Mouse (Mus musculus) heart, embryonic 16.5 days (tissue): ENCODE results near the gene Sptssa. TPM values are rescaled to one million over a fixed set of nuclear protein-coding genes. Genes with fewer than 3 reads are reported as not detected.

Experiments
- ATAC-seq: fragments of 200-750 bp; cut with Nextera tagmentation; replicated peaks from 2 replicates; pipeline ENCODE4 v1.8.0; 2017; ENCODE audit warnings: moderate number of reproducible peaks; ENCODE audit not compliant: insufficient read depth, low FRiP score; ENCODE audit errors: extremely low read depth
- H3K27ac ChIP-seq: fragments of 300-500 bp; sonication (generic); 2 replicates; pipeline ENCODE4 v1.5.1; 2014; ENCODE audit warnings: mild to moderate bottlenecking, low read length, control low read depth, moderate library complexity
- H3K27me3 ChIP-seq: fragments of 300-500 bp; sonication (generic); 2 replicates; pipeline ENCODE4 v1.6.1; 2014; ENCODE audit warnings: low read length, mixed read lengths; ENCODE audit not compliant: control insufficient read depth, insufficient read depth
- H3K36me3 ChIP-seq: fragments of 300-500 bp; sonication (generic); 2 replicates; pipeline ENCODE4 v1.6.1; 2014; ENCODE audit not compliant: control insufficient read depth, insufficient read depth
- H3K4me1 ChIP-seq: fragments of 300-500 bp; sonication (generic); 2 replicates; pipeline ENCODE4 v1.6.1; 2014; ENCODE audit warnings: low read length, mixed read lengths; ENCODE audit not compliant: control insufficient read depth, insufficient read depth
- H3K4me2 ChIP-seq: fragments of 300-500 bp; sonication (generic); 2 replicates; pipeline ENCODE4 v1.6.1; 2014; ENCODE audit warnings: low read depth, mild to moderate bottlenecking, control low read depth, low read length
- H3K4me3 ChIP-seq: fragments of 300-500 bp; sonication (generic); 2 replicates; pipeline ENCODE4 v1.5.1; 2014; ENCODE audit warnings: mild to moderate bottlenecking, control low read depth, low read length
- H3K9ac ChIP-seq: fragments of 300-500 bp; sonication (generic); 2 replicates; pipeline ENCODE4 v1.6.1; 2014; ENCODE audit warnings: low read length, control low read depth
- H3K9me3 ChIP-seq: fragments of 300-500 bp; sonication (generic); replicated peaks from 2 replicates; pipeline ENCODE4 v1.6.1; 2016; ENCODE audit warnings: low read length; ENCODE audit not compliant: control insufficient read depth
- WGBS: fragments of 180-500 bp; shearing (Covaris S2); extraction: QIAGEN DNeasy Blood & Tissue Kit; methylation state at CpG from one replicate; pipeline ENCODE4 v1.1.7; 2014; 5-methylcytosine and 5-hydroxymethylcytosine counted together
- microRNA counts: library from miRNA; unstranded; fragments of <30 nt; microRNA quantifications from one replicate; lab custom pipeline; 2016
- microRNA-seq: library from miRNA; unstranded; fragments of <30 nt; microRNA quantifications from one replicate; pipeline ENCODE4, GENCODE M21; 2017
- polyA plus RNA-seq: library from polyadenylated mRNA; unstranded; fragments of >200 nt; fragmentation: Nextera tagmentation; extraction: Ambion mirVana; gene quantifications from 2 replicates; pipeline ENCODE4 v1.2.1, GENCODE M21; 2015

The Sptssa gene
- polyA plus RNA-seq, 1 experiment from 2014 or later: 168 TPM

GRCm38 (mm10) chr12:54605203-54605602 lies 51.2 kb downstream of the Sptssa start:
- Histone ChIP-seq H3K9ac (no peak overlapping the region), H3K4me3 (no peak overlapping the region), H3K27ac (no peak overlapping the region), H3K4me2 (no peak overlapping the region), H3K9me3 (no peaks in the 10 kb centered on the region), H3K36me3 (no peaks in the 10 kb centered on the region), H3K4me1 (no peaks in the 10 kb centered on the region), H3K27me3 (no peaks in the 10 kb centered on the region)
- no peak for ATAC-seq
- WGBS: 47% methylated on average over 3 of the region's 3 CpGs

DNA sequence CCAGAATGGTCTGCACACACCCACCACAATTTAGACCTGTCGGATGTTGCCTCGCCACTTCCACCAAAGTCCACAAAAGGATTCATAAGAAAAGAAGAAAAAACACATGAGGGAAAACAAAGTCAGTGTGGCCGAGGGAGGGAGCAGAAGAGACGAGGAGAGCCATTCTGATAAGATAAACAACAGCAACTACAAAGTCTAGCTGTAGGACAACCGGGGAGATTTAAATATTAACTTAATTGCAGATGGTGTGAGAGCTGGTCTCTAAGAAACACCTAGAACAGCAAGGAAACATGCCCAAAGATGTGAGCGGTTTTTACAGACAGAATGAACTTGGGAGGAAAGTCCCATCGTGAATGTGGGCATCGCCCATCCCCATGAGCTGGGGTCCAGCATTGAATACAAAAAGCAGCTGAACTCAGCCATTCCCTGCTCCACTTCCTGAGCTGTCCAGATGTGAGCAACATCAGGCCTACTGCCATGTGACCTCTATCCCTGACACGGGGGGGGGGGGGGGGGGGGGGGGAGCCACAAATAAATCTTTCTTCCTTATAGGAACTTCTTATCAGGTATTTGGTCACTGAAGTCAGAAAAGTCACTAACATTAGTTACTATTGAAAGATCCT lies 52.7 kb downstream of the Sptssa start:
- no peak overlapping the region for H3K27ac ChIP-seq
- 60% methylated on average over 9 of the region's 9 CpGs for WGBS
- H3K4me1 ChIP-seq: no peaks in the 10 kb centered on the region
- H3K9ac ChIP-seq: no peak overlapping the region
- no peaks in the 10 kb centered on the region for H3K9me3 ChIP-seq
- H3K4me2 ChIP-seq: no peak overlapping the region
- no peaks in the 10 kb centered on the region for H3K36me3 ChIP-seq
- no peaks in the 10 kb centered on the region for H3K27me3 ChIP-seq
- ATAC-seq: no peak
- no peak overlapping the region for H3K4me3 ChIP-seq

- ATAC-seq: no peak
- no peak overlapping the region for H3K27ac ChIP-seq
- no peaks in the 10 kb centered on the region for H3K27me3 ChIP-seq
- no peaks in the 10 kb centered on the region for H3K36me3 ChIP-seq
- H3K4me1 ChIP-seq: no peaks in the 10 kb centered on the region
- H3K9ac ChIP-seq: no peak overlapping the region
- 84% methylated on average over 4 of the region's 4 CpGs for WGBS
- no peak overlapping the region for H3K4me2 ChIP-seq
- no peaks in the 10 kb centered on the region for H3K9me3 ChIP-seq
- no peak overlapping the region for H3K4me3 ChIP-seq
These were observed 55.9 kb downstream of the Sptssa start for GRCm38 (mm10) chr12:54600482-54600881.

GRCm38 (mm10) chr12:54598358-54598757 lies 58.0 kb downstream of the Sptssa start:
- Histone ChIP-seq H3K4me1 (no peaks in the 10 kb centered on the region), H3K27me3 (no peaks in the 10 kb centered on the region), H3K27ac (no peak overlapping the region), H3K36me3 (no peaks in the 10 kb centered on the region), H3K9me3 (no peaks in the 10 kb centered on the region), H3K4me3 (no peak overlapping the region), H3K4me2 (no peak overlapping the region), H3K9ac (no peak overlapping the region)
- ATAC-seq: no peak
- WGBS: 90% methylated on average over 3 of the region's 3 CpGs

DNA sequence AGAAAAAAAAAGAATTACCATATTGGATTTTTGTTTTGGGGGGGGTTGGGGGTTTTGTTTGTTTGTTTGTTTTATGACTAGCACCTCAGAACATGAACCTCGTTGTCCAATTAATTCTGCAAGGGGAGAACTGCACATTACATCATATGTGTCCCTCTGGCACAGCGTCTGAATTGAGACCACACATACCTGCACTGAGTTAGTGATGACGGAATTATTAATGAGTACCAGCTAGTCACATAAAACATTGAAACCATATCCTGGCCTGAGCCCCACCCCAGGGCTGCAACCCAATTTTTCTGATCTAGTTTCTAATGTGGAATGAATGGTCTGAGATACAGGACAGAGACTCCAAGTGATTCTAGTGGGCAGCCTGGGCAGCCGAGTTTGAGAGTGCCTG lies 59.7 kb downstream of the Sptssa start:
- ATAC-seq: no peak
- no peak overlapping the region for H3K9ac ChIP-seq
- H3K27me3 ChIP-seq: no peaks in the 10 kb centered on the region
- no peaks in the 10 kb centered on the region for H3K4me1 ChIP-seq
- 77% methylated on average over 4 of the region's 4 CpGs for WGBS
- no peaks in the 10 kb centered on the region for H3K36me3 ChIP-seq
- no peak overlapping the region for H3K4me2 ChIP-seq
- no peak overlapping the region for H3K27ac ChIP-seq
- no peak overlapping the region for H3K4me3 ChIP-seq
- no peaks in the 10 kb centered on the region for H3K9me3 ChIP-seq

MicroRNAs encoded within 50 kb of the gene (microRNA counts, 519-probe panel; counts per million panel counts)
- 1,706 counts per million, percentile 11 among the panel's probes with 10 or more counts for microRNA mmu-miR-1892 (lab: Ali Mortazavi, UCI)

Small RNA genes lying within 50 kb of the gene (microRNA-seq; reads per million reads assigned to microRNA genes)
- not detected for gene Mir1892

Other genes with a start within 250 kb of the Sptssa start
- gene Eapp, start 39.3 kb upstream of the Sptssa start, polyA plus RNA-seq: 43.3 and 45.7 TPM in 2 replicates
- gene Snx6, start 139.1 kb upstream of the Sptssa start, polyA plus RNA-seq: 98.0 and 107 TPM in 2 replicates
- gene Cfl2, start 206.3 kb upstream of the Sptssa start, polyA plus RNA-seq: 448 and 521 TPM in 2 replicates